Mouse (Mus musculus): ENCODE measurements around the gene Slc9b2.

Slc9b2 gene

GRCm38 (mm10) chr3:135307411-135308259 lies at the start of gene Slc9b2:
TSS of gene Slc9b2 (plus strand) at chr3:135307700.
- no peak for DNase-seq

- no peak for DNase-seq
Observed at GRCm38 (mm10) chr3:135258919-135259318, 48.6 kb upstream of the Slc9b2 start.

DNA sequence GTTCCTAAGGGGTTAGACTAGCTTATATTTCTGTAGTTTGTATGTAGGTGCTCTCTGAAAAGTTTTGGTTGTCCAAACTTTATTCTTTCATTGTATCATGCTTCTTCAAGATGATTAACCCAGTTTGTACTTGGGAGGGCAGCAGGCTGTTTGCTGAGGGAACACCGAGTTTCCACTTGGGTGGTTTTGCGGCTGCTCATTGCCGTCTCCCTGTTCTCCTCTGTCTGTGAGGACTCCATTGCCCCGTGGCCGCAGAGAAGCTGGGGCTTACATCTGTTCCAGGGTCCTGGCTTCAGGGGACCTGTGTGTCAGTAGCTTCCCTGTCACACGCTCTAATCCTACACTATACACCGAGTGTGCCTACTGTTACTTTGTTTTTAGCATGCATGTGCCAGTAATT lies 47.3 kb upstream of the Slc9b2 start:
- no peak for DNase-seq

- no peak for DNase-seq
Observed at GRCm38 (mm10) chr3:135268616-135269015, 38.9 kb upstream of the Slc9b2 start.

- no peak for DNase-seq
Observed at GRCm38 (mm10) chr3:135269391-135269990, 38.0 kb upstream of the Slc9b2 start.

GRCm38 (mm10) chr3:135272627-135273026 lies 34.9 kb upstream of the Slc9b2 start:
- no peak for DNase-seq

GRCm38 (mm10) chr3:135273047-135273446 lies 34.5 kb upstream of the Slc9b2 start:
- no peak for DNase-seq

- DNase-seq, result no peak
Observed at GRCm38 (mm10) chr3:135280160-135280559, 27.3 kb upstream of the Slc9b2 start.

DNA sequence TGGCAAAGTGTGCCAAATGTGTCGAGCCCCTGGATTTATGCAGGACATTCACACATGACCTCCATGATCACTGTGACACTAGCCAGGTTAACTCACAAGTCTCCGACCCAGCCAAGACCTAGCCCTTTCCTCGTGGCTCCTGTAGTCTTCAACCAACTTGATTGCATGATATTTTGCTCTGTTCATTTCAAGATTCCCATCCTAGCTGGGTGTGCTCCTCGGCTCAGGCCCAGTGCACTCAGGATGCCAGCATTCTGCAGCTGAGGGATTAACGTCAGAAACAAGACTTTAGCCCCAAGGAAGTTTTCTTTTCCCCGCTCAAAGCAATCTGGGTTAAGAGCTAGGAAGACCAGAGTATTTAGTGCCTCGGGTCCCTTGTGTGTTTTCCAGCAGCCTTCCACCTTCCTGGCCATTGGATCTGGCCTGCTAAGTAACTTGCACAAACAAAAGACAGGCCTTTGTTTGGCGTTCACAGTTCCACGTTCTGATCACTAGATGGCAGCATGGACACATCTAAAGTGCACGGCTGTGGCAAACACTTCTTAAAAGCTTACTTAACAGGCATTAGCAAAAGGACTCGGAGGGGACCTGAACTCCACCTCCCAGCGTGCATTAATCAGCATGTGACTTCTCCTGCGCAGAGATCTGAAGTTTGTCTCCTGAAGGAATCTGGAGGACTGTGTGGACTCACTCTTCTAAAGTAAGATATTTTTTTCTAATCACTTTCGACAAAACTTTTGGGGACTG lies 26.7 kb upstream of the Slc9b2 start, which contains the start of gene Bdh2:
Bdh2 (plus strand) TSS at position 553 of the 747 bp plus-strand sequence.
- DNase-seq, result peak; percentile 63

DNA sequence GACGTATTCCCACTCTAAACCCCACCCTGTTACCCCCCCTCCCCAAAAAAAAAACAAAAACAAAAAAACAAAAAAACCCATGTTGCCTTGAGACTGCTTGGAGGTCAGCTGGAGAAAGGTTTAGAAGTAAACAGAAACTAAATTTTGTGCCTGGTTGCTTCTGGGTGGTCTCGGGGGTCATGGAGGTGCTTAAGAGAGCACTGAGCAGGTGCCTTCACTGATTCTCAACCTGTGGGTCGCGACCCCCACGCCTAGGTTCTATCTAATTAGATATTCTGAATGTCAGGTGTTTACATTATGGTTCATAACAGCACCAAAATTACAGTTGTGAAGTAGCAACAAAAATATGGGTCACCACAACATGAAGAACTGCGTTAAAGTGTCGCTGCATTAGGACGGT lies 25.8 kb upstream of the Slc9b2 start:
- DNase-seq, result no peak

- no peak for DNase-seq
Observed at GRCm38 (mm10) chr3:135285256-135285655, 22.2 kb upstream of the Slc9b2 start.

- DNase-seq, result no peak
Observed at GRCm38 (mm10) chr3:135285807-135286206, 21.7 kb upstream of the Slc9b2 start.

DNA sequence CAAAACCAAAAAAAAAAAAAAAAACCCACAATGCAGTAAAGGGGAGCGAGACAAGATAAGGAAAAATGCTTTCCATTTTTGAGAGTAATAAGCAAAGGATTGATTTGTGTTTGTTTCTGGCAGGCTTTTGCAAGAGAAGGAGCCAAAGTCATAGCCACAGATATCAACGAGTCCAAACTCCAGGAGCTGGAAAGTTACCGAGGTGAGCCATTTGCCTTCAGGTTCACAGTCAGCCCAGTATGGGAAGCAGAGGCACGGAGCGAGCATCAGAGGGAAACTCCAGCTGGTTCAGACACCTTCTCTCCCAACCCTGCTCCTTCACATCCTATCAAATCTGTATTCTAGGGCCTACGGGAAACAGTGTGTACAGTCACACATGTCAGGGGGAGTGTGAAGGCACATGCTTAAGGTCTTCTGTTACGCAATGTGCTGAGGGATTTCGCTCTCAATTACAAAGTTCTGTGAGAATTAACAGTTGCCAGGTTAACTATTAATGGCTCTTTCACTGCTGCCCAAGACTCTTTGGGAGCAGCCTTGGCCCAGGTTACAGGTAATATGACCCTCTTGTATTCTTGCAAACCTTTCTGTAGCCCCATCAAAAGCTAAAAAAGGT lies 19.3 kb upstream of the Slc9b2 start:
- DNase-seq, result no peak

- DNase-seq, result no peak
Observed at GRCm38 (mm10) chr3:135289148-135289547, 18.4 kb upstream of the Slc9b2 start.

DNA sequence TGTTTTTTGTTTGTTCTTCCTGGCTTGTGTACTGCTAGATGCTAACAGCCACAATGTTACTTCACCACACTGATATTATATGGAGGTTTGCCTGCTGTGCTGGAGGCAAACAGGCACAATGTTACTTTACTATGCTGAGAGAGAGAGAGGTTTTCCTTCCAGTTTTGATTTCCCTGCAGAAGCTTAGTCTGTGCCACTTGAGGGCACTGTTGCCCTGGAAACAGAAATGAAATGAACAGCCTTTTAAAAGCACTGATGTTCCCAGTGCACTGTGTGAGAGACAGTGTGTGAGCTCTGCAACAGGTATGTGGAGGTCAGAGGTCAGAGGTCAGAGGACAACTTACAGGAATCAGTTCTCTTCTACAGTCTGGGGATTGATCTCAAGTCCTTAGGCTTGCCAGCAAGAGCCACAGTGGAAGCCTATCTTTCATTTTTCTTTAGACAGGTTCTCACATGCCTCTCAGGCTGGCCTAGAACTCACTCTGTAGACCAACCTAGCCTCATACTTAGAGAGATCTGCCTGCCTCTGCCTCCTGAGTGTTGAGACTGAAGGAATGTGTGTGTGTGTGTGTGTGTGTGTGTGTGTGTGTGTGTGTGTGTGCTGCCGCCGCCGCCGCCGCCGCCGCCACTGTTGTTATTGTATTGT lies 17.1 kb upstream of the Slc9b2 start:
- peak; percentile 16 for DNase-seq

DNA sequence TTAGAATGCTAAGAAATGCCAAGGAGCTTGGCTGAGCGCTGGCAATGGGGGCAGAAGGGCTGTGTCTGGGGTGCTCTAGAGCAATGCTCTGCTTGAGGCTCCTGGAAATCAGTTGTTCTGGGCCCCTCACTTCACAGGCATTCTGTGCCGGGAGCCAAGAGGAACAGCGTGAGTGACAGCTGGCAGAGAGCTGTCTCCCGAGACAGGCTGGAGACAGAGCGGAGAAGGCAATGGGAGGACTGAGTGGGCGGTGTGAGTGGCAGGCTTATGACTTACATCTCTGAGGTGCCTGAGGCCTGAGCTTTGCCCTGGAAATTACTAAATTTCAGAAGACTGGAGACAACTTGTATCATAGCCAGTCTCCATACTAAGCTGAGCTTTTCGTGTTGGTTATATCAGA lies 13.8 kb upstream of the Slc9b2 start:
- DNase-seq, result no peak

DNA sequence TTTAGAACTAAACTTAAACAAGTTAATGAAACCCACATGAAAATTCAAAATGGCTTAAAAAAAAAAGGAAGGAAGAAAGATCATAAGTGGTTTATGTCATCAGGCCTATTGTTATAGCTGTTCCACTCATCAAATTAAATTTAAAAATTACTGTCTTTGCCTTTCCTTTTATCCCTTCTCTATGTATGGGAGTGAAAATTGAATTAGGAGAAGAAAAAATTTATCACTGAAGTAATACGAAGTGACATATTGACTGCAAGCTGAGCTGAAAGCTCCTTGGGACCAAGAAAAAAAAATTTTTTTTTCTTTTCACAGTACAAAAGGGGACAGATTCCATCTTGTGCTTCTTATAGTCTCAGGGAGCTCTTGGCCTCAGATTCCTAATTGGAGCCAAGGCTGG lies 11.9 kb upstream of the Slc9b2 start:
- DNase-seq, result no peak

GRCm38 (mm10) chr3:135298560-135298959 lies 8.9 kb upstream of the Slc9b2 start:
- no peak for DNase-seq

GRCm38 (mm10) chr3:135300081-135300480 lies 7.4 kb upstream of the Slc9b2 start:
- no peak for DNase-seq

DNA sequence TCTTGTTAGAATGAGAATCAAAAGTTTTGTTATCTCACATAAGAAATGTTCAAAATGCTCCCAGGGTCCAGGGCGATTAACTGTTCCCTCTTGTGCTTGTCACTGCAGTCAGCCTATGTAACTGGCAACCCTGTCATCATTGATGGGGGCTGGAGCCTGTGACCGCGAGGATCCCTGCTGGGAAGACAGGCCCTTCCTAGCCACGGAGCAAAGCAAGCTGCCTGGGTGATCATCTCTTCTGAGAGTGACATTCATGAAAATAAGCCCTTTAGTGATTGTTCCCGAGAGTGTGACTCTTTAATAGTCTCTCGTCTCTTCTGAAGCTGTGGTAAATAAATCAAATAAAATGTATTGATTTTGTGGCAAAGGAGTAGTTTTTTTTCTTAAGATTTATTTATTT lies 3.4 kb upstream of the Slc9b2 start:
- DNase-seq, result no peak

- DNase-seq, result no peak
Observed at GRCm38 (mm10) chr3:135304566-135304965, 2.9 kb upstream of the Slc9b2 start.

DNA sequence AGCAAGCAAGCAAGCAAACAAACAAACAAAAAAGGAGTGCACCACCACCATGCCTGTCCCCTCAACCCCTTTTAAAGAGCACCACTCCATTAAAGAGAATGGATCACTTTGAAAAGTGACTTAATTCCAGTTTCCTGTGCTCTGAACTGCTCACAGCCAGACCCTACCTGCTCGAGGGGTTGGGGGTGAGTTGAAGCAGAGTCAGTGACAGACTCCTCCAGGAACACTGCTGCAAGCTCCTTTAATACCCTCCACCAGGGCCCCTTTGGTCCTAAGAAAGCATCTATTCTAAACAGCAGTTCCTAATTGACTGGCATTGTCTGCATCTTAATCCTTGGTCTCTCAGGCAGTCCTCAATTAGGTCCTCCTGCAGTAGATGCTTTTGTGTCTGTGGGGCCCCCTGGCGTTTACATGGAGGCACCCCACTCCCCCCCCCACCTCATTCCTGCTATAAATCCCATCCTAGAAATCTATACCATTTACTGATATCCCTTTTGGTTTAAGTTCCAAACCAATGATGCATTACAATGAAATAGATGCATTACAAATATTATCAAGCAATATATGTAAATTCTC lies 5.5 kb downstream of the Slc9b2 start:
- no peak for DNase-seq
